Mouse (Mus musculus): ENCODE measurements around the gene Eif4e2.
A peak's percentile ranks its signal among the peaks of the same experiment; 100 is the strongest.

The Eif4e2 gene

DNA sequence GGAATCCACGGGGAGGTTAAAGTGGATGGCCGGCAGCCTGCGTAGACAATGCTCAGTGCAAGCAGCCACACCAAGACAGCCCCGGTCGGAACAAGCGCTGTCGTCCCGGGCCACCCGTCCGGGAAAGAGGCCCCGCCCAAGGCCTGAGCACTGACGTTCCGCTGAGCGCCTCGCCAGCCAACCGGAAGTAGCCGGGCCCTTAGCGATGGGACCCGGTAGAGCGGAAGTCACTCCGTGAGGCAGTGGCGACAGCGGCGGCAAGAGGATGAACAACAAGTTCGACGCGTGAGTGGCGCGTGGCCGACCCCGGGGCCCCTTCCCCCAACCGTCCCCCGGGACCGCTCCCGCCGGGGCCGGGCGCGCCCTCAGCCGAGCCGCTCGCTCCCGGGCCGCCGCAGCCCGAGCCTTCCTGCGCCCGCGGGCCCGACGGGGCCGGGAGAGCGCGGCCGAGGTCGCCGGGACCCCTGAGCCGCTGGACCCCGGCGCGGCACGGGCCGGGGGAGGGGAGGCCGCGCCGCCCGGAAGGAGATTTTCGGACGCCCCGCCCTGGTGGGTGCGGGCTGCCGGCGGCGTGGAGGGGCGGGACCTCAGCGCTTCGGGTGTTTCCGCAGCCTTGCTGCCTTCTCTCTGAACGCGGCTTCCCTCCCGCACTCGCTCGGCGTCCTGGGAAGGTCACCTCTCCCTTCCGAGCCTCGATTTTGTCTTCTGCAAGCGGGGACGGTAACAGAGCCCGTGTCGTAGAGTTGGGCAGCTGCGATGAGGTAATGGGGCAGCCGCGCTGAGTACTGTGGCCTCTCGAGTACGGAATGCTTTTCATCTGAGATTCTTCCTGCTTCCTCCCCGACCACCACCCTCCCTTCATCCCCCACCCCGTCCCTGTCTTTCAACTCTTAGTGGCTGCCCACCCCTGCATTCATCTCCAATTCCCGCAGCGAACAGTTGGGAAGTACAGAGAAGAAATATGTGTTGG is at the start of gene Eif4e2:
Eif4e2 (plus strand) TSS at position 180 of the 970 bp plus-strand sequence.
- DNase-seq (ENCODE audit: low spot score in 2 of 2) = peak; percentile 87 to 91

DNA sequence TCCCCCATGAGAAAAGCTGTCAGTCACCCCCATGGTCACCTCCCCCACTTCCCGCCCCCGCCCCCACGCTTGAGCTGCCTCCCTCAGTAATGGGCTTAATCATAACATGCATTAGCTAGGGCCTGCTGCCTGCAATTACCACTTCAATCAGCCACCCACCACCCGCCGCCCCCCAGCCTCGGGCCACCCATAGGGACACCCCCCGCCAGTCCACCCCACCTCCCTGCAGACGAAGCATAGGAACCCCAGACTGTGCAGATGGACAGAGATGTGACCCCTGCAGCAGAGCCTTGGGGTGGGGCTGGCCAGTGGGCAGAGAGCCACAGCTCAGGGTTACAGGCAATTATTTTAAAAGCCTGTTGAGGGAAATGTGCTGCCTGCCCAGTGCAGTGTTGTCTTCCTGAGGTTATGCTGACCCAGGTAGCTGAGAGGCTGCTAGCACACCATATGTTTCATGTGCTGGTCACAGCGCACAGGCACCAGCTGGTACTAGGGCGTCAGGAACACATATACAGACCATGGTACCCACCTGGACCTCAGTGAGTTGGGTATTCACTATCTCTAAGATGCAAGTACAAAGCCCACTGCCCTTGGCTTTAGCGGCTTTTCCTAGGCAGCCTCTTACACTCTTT is 49.4 kb upstream of the Eif4e2 start:
- no peak for DNase-seq (ENCODE audit: low spot score in 2 of 2)

DNA sequence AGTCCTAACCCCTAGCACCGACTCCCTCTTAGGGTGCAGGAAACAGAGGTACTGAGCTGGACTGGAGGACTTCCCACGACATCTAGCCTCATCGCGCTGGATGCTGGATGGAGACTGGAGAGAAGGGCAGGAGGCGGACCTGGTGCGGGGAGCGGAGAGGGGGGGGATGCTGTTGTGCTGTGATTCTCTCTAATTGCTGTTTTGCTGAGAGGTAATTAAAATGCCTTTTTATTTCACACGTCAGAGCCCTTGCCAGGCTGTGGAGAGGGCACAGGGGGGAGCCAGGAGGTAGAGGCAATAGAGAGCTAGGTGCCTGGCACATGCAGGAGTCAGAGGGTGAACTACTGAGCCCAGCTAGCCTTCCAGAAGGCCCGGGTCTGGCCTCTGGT is 48.9 kb upstream of the Eif4e2 start:
- DNase-seq (ENCODE audit: low spot score in 2 of 2) = no peak

DNA sequence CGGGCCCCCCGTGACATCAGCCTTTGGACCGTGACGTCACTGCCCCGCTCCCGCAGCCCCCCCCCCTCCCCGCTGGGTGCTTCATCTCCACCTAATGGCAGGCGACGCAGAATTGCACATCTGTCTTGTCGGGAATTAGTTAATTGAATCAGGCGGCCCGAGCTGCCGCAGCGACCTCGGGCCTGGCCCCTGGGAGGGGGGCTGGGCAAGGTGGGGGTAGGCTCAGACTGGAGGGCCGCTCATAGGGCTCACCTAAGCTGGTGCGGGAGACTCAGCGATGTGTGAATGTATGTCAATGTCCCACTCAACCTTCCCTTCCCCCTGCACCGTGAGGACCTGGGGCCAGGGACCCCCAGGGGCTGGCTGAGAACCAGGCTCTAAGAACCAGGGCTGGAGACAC is 43.3 kb upstream of the Eif4e2 start:
- no peak for DNase-seq (ENCODE audit: low spot score in 2 of 2)

DNA sequence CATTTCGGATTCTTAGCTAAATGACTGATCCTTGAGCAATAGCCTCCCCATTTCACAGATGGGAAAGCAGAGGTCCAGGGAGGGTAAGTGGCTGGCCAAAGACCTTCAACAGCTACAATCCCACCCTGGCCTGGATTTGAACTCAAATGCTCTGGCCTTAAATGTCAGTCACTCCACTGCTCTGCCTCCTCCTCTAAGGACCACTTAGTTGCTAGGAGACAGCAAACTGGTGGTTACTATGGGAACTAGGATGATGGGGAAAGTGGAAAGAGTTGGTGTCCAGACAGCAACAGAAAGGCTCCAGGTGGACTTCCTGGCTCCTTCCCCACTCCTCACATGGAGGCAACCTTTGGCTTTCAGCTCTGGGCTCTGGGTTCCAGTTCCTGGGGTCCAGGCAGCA is 42.4 kb upstream of the Eif4e2 start:
- no peak for DNase-seq (ENCODE audit: low spot score in 2 of 2)

DNA sequence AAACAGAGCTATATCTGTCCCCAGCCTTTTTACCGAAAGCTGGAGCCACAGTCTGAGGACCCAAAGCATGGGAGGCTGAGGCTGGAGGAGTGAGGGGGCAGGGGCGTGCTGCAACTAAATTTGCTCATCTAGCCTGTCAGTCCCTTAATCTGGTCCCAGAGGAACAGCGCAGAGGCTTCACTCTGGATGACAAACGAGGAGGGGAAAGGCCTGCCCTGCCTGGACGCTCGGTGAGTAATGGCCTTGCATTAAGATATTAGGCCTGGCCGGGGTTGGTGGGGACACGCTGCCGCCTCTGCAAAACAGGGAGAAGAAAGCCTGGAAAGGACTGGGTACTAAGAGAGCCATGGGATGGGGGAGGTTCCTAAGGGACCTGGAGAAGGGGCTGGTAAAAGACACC is 41.4 kb upstream of the Eif4e2 start:
- no peak for DNase-seq (ENCODE audit: low spot score in 2 of 2)

DNA sequence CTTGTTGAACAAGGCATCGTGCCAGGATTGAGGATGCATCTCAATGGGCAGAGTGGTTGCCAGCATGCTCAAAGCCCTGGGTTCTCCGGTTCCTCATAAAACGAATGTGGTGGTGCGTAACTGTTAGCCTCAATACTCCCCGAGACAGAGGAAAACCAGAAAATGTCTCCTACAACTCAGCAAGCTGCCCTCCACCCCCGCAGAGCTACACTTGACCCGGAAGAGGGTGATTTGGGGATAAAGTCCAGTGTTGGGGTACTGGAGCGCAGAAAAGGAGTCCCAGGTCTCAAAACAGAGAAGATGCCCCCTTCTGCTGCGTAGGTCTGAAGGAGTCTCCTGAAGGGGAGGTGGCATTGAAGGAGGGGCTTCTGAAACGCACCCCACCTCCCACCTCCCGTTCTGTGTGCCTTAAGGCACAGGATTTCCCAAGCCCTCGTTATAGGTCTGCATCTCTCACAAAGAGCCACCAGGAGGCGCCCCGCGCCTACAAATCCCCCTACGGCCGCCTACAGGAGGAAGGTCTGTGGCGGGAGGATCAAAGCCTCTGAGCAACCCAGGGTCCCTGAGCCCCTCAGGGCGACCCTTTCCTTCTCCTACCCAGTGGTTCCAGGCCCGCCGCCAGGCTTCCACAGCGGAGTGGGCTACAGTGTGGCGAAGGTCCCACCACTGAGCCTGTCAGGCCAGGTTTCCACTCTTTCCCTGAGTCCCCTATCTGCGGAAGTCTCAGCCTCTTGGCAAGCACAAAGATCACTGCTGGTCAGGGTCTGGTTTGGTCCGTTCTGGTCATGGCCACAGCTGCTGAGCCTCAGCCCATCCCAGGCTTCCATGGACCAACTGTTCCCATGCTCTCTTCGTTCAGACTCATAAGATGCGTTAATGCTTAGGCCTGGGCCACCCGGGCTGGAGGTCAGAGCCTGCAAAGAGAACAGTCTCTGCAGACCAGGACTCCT is 39.4 kb upstream of the Eif4e2 start:
- DNase-seq (ENCODE audit: low spot score in 2 of 2) = peak; percentile 14 to 28

DNA sequence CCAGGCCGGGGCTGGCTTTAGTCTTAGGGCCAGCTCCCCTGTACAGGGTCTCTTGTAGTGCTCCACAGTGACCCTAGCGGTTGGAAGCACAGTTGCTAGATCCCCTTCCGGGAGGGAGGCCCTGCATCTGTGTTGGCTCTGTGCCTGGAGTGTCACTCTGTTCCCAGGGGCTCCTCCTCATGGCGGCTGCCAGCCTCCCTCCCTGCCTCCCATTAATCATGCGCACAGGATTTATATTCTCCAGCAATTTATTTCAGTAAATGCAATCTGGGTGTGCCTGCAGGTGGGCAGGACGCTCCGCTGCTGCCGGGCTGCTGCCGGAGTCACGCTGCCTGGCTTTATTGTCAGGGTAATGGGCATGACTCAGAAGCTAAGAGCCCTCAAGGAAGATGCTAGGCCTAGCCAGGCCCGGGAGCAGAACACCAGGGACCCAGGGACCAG is 37.8 kb upstream of the Eif4e2 start:
- DNase-seq (ENCODE audit: low spot score in 2 of 2) = no peak

DNA sequence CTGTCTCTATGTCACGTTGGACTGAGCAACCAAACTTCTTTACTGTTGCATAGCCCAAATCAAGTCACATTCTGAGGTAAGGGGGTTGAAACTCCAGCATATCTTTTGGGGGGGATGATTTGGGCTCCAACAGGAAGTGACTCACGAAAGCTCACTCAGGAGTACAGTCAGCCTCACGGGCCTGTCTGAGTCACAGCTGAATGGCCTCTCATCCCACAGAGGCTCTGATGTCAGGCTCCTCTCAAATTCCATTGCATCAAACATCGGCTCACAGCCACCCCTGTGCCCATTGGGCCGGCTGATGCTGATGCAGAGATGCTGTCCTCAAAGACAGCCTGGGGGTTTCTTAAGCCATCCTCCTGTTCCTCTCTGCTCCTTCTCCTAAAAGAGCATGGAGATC is 32.8 kb upstream of the Eif4e2 start:
- DNase-seq (ENCODE audit: low spot score in 2 of 2) = no peak

DNA sequence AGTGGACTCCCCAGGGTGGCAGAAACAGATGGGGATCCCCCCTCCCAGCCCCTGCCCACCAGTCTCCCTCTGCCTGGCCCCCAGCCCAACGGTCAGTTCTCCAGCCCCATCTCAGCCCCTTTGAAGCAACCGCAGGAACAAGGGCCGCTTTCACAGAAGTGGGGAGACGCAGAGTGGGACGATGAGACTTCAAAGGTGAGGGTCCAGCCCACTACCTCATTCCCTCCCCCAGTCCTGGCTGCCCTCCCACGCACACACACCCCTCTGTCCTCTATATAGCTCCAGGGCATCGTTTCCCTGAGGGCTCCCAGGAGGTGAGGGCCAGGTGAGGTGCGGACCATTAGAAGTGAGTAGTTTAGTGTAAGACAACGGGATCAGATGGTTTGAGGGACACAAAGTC is 30.7 kb upstream of the Eif4e2 start, which contains the start of gene Prss56:
Prss56 (plus strand) TSS at position 301 of the 400 bp plus-strand sequence.
- no peak for DNase-seq (ENCODE audit: low spot score in 2 of 2)

DNA sequence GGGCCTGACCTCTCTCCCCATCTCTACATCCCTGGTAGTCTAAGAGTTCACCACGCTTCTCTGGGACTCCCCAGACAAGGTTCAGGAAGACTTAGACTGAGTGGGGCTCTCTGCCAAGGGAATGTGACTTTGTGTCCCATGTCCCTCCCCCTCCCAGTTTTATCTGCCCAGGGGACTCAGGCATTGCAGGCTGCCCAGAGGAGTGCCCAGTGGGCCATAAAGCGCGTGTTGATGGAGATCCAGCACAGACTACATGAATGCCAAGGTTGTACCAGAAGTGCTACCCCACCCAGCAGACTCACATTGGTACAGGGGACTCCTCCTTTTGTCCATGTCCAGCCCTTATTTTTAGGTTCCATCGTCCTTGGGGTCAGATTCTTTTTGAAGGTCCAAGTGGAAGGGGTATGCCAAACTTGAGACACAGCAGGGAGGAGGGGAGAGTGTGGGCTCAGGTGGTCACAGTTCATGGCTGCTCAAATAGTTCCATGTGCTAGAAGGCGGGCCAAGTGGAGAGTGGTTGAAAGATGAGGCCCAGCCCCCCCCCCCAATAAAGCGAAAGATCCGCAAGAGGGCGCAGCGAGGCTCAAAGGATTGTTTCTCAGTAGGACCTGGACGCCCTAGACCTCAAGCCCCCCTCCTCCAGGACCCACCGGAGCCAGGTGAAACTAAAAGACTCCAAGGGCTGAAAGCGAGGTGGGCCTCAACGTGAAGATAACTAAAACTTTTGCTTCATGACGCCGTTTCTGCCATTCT is 29.5 kb upstream of the Eif4e2 start:
- DNase-seq (ENCODE audit: low spot score in 2 of 2) = no peak

DNA sequence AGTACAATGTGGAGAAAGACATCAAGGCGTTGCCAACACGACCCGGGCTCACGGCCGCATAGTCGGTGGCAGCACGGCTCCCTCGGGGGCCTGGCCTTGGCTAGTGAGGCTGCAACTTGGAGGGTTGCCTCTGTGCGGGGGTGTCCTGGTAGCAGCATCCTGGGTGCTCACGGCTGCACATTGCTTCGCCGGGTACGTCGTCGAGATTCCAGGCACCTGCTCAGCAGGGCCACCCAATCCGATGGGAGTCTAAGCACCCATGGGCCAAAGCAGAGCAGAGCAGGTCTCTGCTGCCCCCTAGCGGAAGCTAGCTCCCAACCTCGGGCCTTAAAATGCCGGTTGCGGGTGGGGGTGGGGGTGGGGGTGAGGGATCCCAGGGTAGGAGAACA is 29.0 kb upstream of the Eif4e2 start:
- DNase-seq (ENCODE audit: low spot score in 2 of 2) = peak in 1 of 2 experiments; percentile 46

DNA sequence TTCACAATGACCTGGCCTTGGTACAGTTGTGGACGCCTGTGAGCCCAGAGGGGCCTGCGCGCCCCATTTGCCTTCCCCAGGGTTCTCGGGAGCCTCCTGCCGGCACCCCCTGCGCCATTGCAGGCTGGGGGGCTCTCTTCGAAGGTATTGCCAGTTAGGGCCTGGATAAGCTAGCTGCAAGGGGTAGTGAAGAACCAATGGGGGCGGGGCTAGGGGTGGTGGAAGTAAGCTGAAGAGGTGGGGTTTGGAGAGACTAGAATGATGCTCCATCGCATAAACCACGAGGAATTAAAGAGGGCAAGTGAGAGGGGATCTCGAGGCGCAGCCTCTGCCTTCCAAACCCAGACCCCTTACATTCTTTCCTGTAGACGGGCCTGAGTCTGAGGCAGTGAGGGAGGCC is 28.2 kb upstream of the Eif4e2 start:
- DNase-seq (ENCODE audit: low spot score in 2 of 2) = no peak

DNA sequence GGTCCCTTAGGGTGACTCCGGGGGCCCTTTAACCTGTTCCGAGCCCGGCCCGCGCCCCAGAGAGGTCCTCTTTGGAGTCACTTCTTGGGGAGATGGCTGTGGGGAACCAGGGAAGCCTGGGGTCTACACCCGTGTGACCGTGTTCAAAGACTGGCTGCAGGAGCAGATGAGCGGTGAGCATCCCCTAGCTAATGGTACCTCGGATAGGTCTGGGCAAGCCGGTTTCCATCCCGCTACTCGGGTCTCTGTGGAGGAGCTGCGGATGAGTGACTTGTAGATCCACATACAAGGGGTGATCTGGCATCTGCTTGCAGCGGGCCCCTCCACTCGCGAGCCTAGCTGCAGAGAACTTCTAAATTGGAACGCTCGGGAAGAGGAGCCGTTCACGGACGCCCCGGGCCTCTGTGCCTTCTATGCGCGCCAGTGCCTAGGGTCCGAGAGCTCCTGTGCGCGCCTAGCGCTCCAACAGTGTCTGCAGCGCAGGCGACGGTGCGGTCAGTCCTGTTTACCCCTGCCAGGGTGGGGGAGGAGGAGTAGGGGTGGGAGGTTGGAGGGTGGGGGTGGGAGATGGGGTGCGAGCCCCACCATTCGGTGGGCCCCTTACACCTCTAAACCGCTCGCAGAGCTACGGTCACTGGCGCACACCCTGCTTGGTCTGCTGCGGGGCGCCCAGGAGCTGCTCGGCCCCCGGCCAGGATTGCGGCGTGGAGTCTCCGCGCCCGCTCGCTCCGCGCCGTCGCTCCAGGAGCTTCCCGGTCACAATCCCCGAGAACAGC is 27.3 kb upstream of the Eif4e2 start:
- peak in 1 of 2 experiments; percentile 22 for DNase-seq (ENCODE audit: low spot score in 2 of 2)

DNA sequence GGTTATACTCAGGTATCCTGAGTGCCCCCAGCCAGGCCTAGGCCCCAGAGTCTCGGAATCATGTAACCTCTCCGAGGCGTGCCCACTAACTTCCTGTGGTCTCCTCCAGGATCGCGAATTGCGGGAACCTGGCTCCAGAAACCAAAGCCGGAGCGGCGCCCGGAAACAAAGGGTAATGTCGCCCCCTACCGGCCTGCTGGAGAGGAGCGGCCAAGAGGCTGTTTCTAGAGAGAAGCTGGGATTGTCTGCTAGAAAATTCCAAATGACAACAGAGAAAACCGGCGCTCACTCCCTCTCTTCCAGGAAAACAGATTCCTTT is 26.7 kb upstream of the Eif4e2 start:
- DNase-seq (ENCODE audit: low spot score in 2 of 2) = peak; percentile 39 to 49

DNA sequence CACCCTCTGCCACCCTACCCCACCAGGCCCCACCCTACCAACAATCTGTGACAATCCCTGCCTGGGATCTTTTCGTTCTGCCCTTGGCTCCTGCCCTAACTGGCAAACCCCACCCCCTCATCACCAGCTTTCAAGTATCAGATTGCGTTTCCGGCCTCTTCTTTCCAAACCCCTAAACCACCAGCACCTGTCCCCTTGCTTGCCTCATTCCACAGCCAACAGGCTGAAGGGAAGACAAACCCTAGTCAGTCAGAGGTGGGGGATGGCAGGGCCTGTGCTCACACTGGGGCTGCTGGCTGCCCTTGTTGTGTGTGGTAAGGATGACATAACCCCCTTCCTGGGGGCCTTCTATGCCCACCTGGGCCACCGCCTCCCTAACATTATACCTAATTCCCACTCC is 23.3 kb upstream of the Eif4e2 start, which contains the start of gene Chrnd:
Chrnd (plus strand) TSS at position 179 of the 400 bp plus-strand sequence.
- no peak for DNase-seq (ENCODE audit: low spot score in 2 of 2)

DNA sequence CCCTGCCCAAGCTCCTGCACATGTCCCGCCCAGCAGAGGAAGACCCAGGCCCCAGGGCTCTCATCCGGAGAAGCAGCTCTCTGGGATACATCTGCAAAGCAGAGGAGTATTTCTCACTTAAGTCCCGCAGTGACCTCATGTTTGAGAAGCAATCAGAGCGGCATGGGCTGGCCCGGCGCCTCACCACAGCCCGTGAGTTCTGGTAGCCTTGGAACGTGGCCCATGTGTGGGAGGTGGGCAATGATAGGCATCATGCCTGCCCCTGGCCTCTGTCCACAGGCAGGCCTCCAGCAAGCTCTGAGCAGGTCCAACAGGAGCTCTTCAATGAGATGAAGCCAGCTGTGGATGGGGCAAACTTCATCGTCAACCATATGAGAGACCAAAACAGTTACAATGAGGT is 16.4 kb upstream of the Eif4e2 start:
- no peak for DNase-seq (ENCODE audit: low spot score in 2 of 2)

DNA sequence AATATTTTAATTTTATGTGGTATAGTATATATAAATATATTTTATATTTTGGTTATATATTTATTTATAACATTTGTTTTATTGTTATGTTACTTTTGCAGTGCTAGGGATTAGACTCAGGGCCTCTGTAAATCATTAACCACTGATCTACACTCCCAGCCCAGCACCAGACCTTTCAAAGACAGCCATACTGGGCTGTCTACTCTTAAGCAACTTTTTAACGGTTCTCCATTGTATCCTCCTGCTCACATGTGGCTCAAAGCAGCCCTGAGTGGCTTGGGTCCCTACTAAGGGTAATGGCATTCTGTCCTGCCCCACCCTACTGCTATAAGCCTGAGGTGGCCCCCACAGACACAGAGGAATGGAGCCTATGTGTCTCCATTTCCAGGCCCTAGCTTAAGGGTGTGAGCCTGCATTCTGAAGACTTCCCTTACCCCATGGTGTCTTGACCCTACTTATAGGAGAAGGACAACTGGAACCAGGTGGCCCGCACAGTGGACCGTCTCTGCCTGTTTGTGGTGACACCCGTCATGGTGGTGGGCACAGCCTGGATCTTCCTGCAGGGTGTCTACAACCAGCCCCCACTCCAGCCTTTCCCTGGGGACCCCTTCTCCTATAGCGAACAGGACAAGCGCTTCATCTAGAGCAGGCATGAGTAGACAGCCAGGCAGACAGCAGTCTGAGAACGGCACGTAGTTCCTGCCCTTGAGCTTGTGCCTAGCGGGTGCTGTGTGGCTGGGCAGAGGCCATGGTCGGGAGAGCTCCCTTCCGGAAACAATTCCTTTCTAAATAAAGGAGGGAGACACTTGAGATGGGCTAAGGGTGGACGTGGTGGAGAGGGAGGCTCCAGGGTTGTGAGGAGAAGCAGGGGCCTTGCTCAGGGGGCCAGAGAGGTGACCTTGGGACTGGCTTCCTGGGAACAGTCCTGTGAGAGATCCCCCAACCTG is 15.3 kb upstream of the Eif4e2 start:
- no peak for DNase-seq (ENCODE audit: low spot score in 2 of 2)

DNA sequence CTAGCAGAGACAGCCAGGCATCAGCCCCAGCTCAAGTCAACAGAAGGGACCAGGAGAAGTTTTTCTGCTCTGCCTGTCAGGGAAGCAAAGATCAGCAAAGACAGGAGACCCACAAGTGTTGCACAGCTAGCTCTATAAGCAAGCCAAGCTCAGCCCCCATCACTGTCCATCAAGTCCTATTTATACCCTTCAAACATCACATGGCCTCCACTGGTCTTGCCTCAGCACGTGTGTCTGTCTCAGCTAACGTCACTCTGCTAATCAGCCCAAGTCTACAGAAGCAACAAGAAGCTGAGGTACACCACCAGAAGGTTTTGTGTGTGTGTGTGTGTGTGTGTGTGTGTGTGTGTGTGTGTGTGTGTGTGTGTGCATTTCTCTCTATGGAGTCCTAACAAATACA is 12.9 kb upstream of the Eif4e2 start:
- no peak for DNase-seq (ENCODE audit: low spot score in 2 of 2)
